Mouse (Mus musculus) frontal cortex, postnatal 10 days (tissue): ENCODE data around the gene Gtse1.
A peak's percentile ranks its signal among the peaks of the same experiment; 100 is the strongest.
"Not testable (repeated sequence)": the region's sequence is repeated elsewhere in the genome, so short reads cannot be mapped to it uniquely, and the experiment has no call there.

Experiments
- DNase-seq, 2 experiments: peaks; one replicate each; pipeline ENCODE4 v3.0.0; 2022; ENCODE audit warnings: low spot score in 2 of 2, mixed read lengths in 1 of 2

Gtse1 gene

DNA sequence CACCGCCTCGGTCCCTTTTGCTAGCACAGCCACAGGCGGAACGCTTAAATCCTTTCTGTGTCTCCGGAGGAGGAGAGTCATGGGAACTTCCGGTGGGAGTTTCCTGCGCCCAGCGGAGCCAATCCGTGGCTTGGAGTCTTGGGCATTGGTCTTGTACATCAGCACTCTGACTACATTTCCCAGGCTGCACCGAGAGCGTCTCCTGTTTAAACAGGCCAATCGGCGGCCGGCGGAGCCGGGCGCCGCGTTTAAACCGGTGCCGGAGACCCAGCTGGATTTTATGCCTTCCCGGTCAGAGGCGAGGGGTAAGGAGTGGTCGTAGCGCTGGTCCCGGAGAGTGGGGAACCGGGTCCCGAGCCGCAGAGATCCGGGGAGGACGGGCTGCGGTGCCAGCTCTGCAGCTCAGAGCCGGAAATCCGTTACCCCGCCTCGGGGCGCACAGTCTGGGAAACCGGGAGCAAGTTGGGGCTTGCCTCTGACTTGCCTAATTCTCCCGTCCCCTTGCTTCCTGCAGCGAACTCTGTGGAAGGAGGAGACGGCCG, at the start of gene Gtse1:
Gene Gtse1 (plus strand): TSS at position 256 of the 542 bp plus-strand sequence.
- DNase-seq, result peak; percentile 92 to 94

DNA sequence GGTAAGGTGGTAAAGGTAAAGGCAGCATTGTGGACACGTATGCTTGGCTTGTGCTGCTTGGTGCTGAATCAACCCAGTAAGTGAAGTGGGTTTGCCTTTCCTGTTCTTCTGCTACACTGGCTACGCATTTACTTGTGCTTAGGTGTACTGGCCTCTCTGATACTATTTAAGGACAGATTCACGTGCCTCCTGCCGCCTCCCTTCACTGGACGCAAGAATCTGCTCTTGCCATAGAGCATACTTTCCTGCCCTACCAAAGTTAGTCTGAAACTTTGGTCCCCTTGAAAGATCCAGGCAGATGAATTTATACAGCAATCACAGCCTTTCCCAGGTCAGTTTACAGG, 49.1 kb upstream of the Gtse1 start:
- DNase-seq, result no peak

DNA sequence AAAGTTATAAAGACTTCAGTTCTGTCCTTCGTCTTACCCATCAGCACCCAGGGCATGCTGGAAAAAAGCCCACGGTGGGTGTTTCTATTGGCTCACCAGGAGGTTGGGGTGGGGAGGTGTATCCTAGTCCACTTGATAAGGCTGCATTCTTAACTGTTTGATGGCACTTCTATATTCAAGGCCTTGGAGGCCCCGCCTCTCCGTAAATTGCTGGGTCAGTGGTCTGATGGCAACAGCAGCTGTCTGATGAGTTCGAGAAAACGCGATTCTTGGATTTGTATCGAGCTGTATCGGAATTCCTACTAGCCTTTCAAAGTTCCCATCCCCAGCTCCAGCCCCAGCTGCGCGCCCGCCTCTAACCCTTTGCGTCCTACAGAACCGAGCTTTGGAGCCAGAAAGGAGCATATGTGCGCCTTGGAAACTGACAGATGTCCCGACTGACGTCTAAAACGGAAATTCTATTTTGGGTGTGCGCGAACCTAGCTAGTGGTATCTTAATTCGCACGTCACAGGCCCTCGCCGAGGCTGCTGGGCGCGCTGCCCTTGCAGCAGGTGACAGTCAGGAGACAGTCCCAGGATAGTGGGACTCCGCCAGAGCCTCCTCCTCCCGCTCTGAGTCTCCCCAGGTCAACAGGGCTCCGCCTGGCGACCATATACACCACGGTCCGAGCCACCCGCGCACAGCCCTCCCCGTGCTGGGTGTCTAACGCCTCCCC, 48.6 kb upstream of the Gtse1 start:
- DNase-seq, result peak; percentile 69 to 72

DNA sequence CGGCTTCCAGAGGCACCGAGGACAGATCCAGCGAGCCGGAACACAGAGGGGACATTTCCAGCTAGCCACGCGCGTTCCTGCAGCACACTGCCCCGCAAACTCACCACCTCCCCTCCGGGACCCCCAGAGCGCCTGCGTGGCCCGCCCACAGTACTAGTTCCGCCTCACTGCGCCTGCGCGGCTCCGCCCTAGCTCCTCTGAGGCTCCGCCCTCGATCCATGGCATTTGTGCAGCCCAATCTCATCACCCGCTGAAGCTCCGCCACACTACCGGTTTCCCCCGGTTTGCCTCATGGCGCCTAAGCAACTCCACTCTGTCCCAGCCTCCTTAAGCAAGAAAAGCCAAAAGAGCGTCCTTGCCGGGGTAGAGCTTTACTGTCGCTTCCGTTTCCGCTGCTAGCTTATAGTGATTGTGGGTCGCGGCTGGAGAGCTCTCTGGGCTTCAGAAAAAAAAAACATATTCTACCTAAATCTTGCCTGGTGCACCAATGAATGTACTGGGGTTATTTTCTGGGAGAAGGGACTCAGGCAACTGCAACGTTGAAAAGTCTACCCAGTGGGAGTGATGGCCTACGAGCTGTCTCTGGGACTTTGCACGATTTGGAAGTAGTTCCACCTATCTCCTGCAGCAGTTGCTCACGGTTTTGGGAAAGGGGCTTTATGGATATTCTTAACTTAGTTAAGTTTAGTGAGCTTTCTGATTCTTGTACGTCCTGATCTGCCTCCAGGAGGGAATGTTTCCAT, 47.8 kb upstream of the Gtse1 start, which contains the start of gene Cdpf1:
Gene Cdpf1 (minus strand): TSS at position 163 of the 743 bp plus-strand sequence.
- DNase-seq, result peak; percentile 97 to 99

DNA sequence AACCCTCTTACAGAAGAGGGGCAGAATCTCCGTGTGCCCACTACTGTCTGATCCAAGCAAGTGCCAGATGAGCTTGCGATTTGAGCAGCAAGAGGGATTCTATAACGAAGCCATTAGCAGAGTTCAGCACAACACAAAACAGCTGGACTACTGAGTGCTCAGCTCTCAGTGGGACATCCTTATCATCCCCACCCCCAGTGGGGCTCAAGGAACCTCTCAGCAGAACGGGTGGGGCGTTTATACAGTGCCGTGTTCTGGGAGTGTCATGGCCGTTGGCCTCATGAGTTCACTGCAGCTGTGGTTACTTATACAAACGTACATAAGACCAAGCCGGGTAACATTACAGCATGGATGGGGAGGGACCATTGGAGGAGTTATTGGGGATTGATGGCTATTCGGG, 46.1 kb upstream of the Gtse1 start:
- DNase-seq, result no peak

DNA sequence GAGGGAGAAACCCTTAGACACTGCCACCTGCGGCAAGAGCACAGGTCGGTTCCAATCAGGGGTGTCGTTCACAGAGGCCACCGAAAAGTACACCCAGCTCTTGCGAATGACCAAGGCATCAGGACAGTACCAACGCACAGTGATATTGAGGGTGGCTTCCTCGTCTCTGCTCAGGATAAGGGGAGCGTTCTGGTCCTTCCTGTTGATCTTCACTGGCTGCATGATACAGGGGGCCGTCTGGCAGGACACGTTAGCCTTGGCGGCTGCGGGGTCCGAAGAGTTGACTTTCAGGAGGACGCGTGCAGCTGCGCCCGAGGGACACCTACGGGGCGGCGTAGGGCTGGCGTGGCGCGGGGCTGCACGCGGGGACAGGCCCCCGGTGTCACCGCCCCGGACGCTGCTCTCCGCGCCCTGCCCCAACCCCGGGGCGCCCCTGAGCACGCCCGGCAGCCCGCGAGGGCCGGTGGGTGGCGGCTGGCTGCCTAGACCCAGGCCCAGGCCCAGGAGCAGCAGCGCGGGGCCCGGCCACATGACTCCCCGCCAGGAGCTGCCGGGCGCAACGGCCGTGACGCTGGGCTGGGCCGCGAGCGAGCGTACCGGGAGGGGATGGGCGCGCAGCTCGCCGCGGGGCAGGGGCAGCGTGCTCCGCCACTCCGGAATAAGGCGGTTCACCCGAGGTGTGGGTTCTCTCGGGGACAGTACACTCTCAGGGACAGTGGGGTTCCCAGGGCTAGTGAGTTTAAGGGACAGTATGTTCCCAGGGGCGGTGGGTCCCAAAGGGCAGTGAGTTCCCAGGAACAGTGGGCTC, 38.1 kb upstream of the Gtse1 start, which contains the start of gene Pkdrej:
Gene Pkdrej (minus strand): TSS at position 532 of the 808 bp plus-strand sequence.
- DNase-seq, result peak in 1 of 2 experiments; percentile 13

DNA sequence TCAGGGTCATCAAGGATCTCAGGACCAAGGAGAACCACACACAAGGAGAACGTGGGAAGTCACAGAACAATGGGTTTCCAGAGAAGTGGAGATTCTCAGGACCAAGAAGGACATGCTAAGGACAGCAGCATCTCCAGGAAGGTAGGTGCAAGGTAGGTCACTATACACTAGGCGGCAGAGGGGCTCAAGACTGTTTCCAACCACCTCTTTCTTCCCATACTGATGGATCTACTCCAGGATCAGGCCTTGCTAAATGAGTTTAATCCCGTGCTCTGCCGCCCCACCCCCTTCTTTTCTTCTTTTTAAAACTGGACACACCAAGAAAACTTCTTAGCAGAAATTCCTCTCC, 37.6 kb upstream of the Gtse1 start:
- DNase-seq, result no peak

DNA sequence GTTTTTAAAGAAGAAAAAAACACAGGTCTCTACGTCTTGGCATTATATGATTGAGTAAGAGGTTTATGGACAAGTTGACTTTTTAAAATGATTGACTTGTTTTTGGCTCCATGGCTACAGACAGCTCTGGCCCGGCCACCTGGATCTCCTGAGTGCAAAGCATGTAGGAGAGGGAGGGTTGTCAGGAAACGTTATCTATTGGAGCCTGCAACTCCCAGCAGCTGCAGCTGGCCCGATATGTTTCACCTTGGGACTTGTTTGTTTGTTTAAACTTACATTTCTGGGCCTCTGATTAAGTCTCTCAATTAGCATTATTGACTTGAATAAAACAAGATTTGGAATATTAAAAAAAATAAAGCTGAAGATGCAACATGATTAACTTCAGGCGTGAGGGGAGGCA, 32.9 kb upstream of the Gtse1 start:
- no peak for DNase-seq

DNA sequence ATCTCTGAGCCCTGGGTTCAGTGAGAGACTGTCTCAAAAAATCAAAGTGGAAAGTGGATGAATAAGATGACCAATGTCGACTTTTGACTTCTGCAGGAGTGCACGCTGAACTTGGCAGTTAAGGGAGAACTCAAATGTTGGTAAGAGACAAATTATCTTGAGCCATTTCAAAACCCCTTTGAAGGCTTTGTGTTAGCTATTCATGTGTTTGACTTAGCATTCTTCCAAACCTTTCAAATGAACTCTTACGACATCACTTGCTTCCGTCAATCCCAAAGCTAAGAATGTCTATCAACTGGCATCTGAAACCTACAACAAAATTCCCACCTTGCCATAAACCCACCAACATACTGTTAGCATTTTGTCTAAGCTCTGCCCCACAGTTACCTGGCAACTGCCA, 31.5 kb upstream of the Gtse1 start:
- no peak for DNase-seq

DNA sequence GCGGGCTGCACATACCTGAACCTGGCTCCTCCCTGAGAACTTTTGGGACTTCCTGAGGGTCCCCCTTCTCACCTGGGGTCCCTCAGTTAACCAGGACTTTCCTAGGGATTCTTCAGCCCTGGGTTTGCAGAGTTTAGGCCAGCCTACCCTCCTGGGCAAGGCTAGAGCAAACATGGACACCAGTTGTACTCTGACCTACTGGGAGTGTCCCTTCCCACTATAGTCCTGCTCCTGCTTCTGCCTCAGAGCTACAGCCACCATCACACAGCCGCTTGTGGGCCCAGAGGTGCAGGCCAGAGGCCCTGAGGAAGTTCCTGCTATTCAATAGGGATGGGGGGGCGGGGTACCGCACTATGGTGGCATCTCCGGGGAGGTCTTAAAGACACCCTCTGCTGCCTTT, 30.1 kb upstream of the Gtse1 start:
- DNase-seq, result no peak

DNA sequence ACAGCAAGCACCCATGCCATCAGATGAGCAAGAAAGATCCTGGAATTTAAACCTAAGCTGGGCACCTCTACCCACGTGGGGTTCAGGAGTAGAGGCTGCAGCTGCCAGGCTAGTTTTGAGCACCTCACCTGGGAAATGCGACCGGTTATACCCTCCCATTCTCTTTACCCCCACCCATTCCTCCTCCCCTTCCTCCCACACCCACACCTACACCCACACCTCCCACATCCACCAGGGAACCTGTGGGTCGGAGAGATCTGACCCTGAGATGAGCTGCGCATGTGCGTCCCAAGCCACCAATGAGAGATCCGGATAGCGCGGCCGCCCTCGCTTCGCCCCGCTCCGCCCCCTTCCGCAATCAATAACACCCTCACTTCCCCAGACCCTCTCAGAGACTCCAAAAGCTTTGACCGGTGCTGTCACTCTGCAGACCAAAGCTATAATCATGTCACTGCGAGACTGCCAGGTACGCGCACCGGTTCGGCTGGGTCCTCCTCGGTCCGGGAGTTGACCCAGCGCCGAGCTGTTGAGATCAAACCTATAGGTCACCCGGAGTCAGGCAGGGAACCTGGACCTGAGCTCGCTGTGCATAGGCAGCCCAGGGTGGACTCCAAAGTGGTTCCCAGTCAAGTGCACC, 27.5 kb upstream of the Gtse1 start, which contains the start of gene Ttc38:
Gene Ttc38 (plus strand): TSS at position 353 of the 637 bp plus-strand sequence.
- DNase-seq, result peak; percentile 57 to 70

DNA sequence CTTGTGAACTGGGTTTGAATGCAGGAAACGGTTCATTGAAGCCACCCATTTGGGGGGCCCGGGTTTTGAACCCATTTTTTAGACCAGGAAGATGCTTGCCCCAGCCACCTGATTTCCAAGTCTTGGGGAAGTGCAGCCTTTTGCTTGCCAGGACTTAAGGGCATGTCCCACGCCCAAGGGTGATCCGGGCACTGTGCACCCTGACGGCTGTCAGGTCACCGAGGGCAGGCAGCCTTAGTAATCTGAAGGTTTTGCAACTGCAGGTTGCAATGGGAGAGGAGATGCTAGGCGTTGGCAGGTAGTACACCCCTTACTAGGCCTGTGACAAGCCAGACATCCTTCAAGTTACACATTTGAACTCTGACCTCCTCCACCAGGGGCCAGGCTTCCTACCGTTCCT, 26.9 kb upstream of the Gtse1 start:
- DNase-seq, result no peak

DNA sequence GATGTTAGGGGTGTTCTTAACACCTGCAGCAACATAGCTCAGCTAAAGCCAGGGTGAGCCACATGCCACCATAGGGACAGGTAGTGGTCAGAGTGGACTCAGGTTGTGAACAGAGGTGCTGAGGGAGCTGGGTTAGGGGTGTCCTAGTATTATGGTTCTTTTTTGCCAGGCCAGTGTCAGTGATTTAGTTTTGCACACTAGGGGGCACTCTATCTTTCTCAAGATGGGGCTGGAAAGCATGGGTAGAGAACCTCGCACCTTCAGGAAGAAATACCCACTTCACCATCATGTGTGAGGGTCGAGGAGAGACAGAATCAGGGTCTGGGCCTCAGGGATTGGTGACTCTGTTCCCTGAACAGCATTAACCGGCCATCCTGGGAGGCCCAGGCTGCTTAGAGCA, 24.2 kb upstream of the Gtse1 start:
- no peak for DNase-seq

DNA sequence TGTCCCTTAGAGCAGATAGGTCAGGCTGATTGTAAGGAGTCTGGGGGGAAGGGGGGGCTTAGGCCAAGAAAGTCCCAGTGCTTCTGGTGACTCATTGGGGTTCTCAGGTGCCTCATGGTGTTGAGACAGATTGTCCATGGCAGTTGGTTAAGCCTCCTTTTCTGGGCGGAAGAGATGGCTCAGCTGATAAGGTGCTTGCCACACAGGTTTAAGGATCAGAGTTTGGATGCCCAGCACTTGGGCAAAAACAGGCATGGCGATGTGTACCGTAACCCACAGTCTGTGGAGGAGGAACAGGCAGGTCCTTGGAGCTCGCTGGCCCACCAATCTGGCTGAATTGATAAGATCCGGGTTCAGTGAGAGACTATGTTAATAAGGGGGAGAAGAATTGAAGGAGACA, 22.7 kb upstream of the Gtse1 start:
- no peak for DNase-seq

DNA sequence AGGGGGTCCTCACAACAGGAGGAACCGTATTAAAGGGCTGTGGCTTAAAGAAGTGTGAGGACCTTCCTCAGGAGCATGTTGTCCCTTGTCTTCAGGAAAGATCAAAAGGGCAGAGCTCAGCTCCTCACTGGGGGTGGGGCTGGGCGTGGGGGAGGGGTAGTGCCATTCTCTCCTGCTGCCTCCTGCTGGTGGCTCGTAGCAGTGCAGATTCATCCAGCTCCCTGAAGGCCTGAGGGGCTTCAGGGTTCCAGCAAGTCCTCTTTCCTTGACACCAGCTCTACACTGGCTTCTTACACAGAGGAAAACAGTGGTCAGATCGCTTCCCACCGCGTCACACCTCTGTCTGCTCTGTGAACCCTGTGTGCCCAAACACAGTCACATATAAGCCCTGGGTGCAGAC, 18.6 kb upstream of the Gtse1 start:
- DNase-seq, result no peak

DNA sequence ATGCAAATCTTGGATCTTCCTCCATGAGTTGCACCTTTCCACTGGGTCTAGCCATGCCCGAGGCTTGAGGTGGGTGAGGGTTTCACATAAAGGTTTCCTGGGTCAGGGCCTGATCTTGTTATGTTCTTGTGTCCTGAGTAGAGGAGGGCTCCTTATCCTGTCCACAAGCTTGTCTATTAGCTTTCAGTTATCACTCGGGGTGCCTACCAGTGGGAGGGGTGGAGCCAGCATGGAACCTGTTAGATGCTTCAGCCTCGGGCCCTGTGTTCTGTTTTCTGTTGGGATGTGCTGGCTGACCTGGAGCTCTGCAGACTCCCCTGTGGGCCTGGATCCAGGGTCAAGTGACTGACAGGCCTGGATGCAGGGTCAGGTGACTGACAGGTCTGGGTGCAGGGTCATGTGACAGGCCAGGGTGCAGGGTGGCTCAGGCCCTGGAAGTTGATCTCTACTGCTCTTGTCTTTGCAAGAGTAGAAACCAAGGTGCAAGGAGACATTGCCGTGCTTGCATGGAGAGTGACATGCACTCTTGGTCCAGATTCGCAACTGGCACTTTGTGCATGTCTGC, 17.7 kb upstream of the Gtse1 start:
- no peak for DNase-seq

DNA sequence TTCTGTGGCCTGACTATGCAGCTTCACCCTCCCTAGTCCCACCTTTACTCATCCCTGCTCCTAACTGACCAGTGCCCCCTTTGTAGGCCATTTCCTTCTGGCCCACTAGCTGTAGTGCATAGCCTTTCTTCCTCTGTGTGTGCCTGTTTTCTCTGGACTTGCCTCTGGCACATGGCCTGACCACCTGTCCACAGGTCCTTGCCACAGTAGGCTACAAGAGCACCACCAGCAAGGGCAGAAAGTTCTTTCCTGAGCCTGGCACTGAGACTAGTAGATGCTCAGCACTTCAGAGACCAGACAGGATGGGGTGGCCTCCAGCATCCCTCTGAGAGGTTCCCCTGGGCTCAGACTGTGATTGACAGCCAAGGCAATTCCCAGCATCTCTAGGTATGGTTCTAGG, 14.5 kb upstream of the Gtse1 start:
- DNase-seq, result no peak

DNA sequence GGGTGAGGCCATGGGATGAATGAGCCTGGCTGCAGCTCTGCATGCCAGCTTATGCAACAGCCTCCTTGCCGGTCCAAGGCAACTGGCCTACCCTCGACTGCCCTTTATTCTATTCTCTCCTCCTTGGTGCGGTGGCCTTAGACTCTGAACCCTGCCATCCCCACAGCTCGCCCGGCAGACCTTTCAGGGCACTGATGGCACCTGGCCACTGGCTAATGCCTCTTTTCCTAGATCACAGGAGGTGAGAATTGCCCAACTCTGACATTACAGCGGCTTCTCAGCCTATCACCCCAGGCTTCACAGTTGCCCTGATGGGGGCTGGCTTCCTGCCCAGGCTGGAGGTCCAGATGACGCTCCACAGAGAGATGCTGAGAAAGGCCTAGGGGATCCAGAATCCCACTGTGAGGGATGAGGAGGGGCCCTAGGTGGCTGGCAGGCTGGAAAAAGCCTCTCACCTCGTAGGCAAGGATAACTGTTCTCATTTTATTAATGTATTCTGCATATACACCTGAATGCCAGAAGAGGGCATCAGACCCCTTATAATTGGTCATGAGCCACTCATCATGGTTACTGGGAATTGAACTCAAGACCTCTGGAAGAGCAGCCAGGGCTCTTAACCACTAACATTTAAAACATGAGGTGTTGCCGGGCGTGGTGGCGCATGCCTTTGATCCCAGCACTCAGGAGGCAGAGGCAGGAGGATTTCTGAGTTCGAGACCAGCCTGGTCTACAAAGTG, 7.7 kb upstream of the Gtse1 start:
- DNase-seq, result no peak

DNA sequence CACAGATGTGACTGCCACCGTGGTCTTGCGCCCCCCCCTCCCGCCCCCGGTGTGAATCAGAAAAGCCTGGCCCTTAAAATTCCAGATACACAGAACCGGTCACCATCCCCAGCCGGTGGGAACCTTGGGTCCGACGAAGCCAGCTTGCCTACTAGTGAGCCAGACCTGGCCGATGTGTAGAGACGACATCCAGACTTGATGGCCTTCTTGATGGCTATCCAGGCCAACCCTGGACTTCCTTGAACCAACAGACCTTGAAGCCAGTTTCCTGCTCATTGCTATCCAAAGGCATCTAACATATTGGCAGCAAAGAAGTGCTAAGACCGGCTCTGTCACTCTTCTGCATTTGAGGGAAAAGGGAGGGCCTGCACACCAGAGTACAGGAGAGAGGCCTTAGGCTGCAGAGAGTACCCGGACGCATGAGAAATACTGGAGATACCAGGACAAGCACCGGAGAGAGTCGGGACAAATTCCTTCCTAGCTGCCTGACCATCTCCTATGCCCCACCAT, 510 bp upstream of the Gtse1 start:
- DNase-seq, result no peak

DNA sequence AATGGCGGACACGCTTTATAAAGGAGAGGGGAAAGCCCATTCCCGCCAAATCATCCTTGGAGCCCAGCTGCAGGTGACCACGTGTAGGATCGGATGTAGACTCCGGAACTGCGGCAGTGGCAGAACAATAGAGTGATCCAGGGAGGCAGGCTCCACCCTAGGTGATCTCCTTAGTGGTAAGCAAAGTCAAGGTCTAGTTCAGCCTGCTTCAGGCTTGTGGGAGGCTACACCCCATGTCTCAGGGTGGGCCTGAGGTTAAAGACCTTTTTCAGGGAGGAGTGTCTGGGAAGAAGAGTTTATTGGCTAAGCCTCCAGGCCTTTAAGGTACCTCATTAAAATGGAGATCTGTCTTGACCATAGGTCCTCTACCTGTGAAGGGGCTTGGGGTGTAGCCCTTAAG, 6.4 kb downstream of the Gtse1 start:
- DNase-seq, result not testable (repeated sequence)
